Mouse (Mus musculus): ENCODE results near the gene Akap6. TPM values are rescaled to one million over a fixed set of nuclear protein-coding genes. Genes with fewer than 3 reads are reported as not detected.

The Akap6 gene
- polyA plus RNA-seq, 1 experiment, result 6.6 TPM

DNA sequence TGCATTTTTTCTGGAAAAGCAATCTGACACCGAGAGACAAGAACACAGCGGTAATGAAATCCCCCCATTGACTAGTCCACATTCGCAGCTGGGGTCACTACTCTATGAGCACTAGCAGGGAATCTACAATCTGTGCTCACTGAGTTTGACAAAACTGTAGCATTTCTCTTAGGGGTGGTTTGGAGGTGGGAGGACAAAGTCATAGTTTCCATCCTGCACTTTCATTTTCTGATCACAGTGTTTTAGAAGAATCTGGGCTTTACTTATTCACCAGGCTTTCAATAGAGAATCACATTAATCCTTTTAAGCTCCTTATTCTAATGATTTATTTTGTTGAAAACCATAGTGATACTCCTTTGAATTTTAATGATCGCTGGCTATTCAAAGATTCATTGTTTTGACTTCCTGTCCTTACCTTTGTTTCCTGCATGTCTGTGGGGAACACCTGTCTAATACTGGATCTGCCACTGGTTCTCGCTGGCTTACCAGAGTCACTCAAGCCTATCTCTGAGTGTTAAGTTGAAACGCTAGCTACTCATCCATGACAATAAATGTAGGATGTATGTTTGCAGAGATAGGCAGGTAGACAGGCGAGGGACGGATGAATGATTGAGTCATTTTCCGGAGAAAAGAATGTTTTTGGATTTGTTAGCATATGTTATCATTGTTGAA is 325.5 kb downstream of the Akap6 start:
- H3K36me3 ChIP-seq (ENCODE audit: control insufficient read depth, insufficient read depth), result no peaks in the 10 kb centered on the region
- H3K79me2 ChIP-seq (ENCODE audit: control insufficient read depth, insufficient read depth), result no peaks in the 10 kb centered on the region
- H3ac ChIP-seq (ENCODE audit: control insufficient read depth, insufficient read length), result no peak overlapping the region
- TF ChIP-seq E2F4 (IDR thresholded peaks at IDR 0.05; ENCODE audit: insufficient read depth) (no peak), MYOG (IDR thresholded peaks at IDR 0.05; ENCODE audit: control insufficient read depth in 1 of 3, insufficient read depth in 1 of 3, insufficient read length in 2 of 3, low read depth in 2 of 3) (no peak), MAX (IDR thresholded peaks at IDR 0.05; ENCODE audit: low read depth) (no peak), POLR2A (IDR thresholded peaks at IDR 0.05; ENCODE audit: insufficient read length, low read depth) (no peak), REST (IDR thresholded peaks at IDR 0.05; ENCODE audit: insufficient read depth, insufficient read length) (no peak), CEBPB (IDR thresholded peaks at IDR 0.05; ENCODE audit: insufficient read depth, poor library complexity, severe bottlenecking) (no peak), POLR2AphosphoS2 (IDR thresholded peaks at IDR 0.05; ENCODE audit: insufficient read length, low read depth) (no peak), MYOD1 (IDR thresholded peaks at IDR 0.05; ENCODE audit: control insufficient read depth in 1 of 3, insufficient read length in 2 of 3, low read depth in 2 of 3) (no peak), SRF (IDR thresholded peaks at IDR 0.05; ENCODE audit: control insufficient read depth, insufficient read length, low read depth) (no peak), USF1 (IDR thresholded peaks at IDR 0.05; ENCODE audit: low read depth) (no peak), TCF12 (IDR thresholded peaks at IDR 0.05; ENCODE audit: insufficient read depth, poor library complexity, severe bottlenecking) (no peak), TCF3 (IDR thresholded peaks at IDR 0.05; ENCODE audit: insufficient read length, low read depth) (no peak)
- no peak overlapping the region for H3K4me2 ChIP-seq (ENCODE audit: low read depth)
- no peaks in the 10 kb centered on the region for H3K27me3 ChIP-seq (ENCODE audit: control insufficient read depth, insufficient read depth, insufficient read length)
- no peak overlapping the region for H3K4me3 ChIP-seq

DNA sequence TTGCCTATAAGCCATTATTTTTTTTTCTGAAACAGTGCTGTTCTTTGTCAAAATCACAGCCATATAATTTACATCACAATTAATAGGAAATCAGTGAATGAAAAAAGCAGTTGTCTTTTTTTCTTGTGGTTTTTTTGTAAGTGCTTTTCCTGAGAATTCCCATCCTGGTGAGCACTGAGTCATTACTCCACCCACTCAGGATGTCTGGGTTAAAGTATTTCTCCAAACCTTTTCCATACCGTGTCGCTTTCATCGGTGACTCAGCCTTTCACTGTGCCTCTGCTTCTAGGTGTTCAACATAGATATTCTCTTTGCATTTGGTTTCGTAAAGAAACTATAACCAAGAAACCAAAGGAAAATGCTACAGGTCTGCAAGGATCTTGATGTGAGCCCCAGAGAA is 328.1 kb downstream of the Akap6 start:
- no peak for TF ChIP-seq TCF12 (IDR thresholded peaks at IDR 0.05; ENCODE audit: insufficient read depth, poor library complexity, severe bottlenecking)
- no peak for TF ChIP-seq MYOG (IDR thresholded peaks at IDR 0.05; ENCODE audit: control insufficient read depth in 1 of 3, insufficient read depth in 1 of 3, insufficient read length in 2 of 3, low read depth in 2 of 3)
- TF ChIP-seq POLR2AphosphoS2 (IDR thresholded peaks at IDR 0.05; ENCODE audit: insufficient read length, low read depth), result no peak
- no peak for TF ChIP-seq MAX (IDR thresholded peaks at IDR 0.05; ENCODE audit: low read depth)
- TF ChIP-seq SRF (IDR thresholded peaks at IDR 0.05; ENCODE audit: control insufficient read depth, insufficient read length, low read depth), result no peak
- Histone ChIP-seq H3K4me3 (no peak overlapping the region), H3K27me3 (ENCODE audit: control insufficient read depth, insufficient read depth, insufficient read length) (no peaks in the 10 kb centered on the region), H3ac (ENCODE audit: control insufficient read depth, insufficient read length) (no peak overlapping the region), H3K36me3 (ENCODE audit: control insufficient read depth, insufficient read depth) (no peaks in the 10 kb centered on the region), H3K4me2 (ENCODE audit: low read depth) (peak overlapping the region; percentile 61), H3K79me2 (ENCODE audit: control insufficient read depth, insufficient read depth) (no peaks in the 10 kb centered on the region)

DNA sequence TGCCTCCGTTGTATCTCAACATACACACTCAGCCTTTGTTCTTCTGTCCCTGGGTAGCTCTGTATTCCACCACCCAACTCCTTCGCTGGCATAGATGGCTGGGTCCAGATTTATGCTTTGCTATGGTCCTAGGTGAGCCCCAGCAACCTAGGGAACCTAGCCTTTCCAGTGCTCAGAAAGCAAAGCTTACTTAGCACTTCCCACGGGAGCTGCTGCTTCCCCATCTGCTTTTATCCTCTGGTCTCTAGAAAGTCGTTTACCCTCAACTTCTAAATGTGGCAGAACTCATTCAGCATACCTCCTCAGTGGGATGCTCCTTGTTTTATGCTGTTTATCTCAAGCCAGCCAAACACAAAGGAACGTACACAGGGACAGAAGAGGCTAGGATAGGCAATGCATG is 329.7 kb downstream of the Akap6 start:
- Histone ChIP-seq H3K27me3 (ENCODE audit: control insufficient read depth, insufficient read depth, insufficient read length) (no peaks in the 10 kb centered on the region), H3ac (ENCODE audit: control insufficient read depth, insufficient read length) (no peak overlapping the region), H3K79me2 (ENCODE audit: control insufficient read depth, insufficient read depth) (no peaks in the 10 kb centered on the region), H3K36me3 (ENCODE audit: control insufficient read depth, insufficient read depth) (no peaks in the 10 kb centered on the region), H3K4me2 (ENCODE audit: low read depth) (no peak overlapping the region), H3K4me3 (no peak overlapping the region)
- TF ChIP-seq POLR2A (IDR thresholded peaks at IDR 0.05; ENCODE audit: insufficient read length, low read depth) (no peak), MYOG (IDR thresholded peaks at IDR 0.05; ENCODE audit: control insufficient read depth in 1 of 3, insufficient read depth in 1 of 3, insufficient read length in 2 of 3, low read depth in 2 of 3) (no peak), TCF3 (IDR thresholded peaks at IDR 0.05; ENCODE audit: insufficient read length, low read depth) (no peak), E2F4 (IDR thresholded peaks at IDR 0.05; ENCODE audit: insufficient read depth) (no peak), MYOD1 (IDR thresholded peaks at IDR 0.05; ENCODE audit: control insufficient read depth in 1 of 3, insufficient read length in 2 of 3, low read depth in 2 of 3) (no peak), MAX (IDR thresholded peaks at IDR 0.05; ENCODE audit: low read depth) (no peak), SRF (IDR thresholded peaks at IDR 0.05; ENCODE audit: control insufficient read depth, insufficient read length, low read depth) (no peak), REST (IDR thresholded peaks at IDR 0.05; ENCODE audit: insufficient read depth, insufficient read length) (no peak)

DNA sequence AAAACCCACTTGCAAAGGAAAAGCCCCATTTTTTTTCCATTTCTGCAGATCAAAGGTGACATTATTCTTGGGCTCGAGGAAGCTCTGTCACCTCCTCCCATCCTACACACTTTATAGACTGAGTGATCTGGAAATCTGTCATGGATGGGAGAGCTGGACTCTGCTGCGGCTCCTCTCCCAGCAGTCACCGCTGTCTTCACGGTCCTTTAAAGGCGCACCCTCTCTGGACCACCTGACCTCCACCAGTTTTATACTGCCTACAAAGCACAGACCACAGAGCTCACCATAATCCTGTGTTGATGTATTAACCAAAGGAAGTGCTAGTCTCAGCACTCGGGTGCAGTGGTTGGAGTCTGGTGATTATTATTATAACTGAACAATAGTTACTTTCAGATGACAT is 330.7 kb downstream of the Akap6 start:
- H3K27me3 ChIP-seq (ENCODE audit: control insufficient read depth, insufficient read depth, insufficient read length), result no peaks in the 10 kb centered on the region
- TF ChIP-seq REST (IDR thresholded peaks at IDR 0.05; ENCODE audit: insufficient read depth, insufficient read length) (no peak), SRF (IDR thresholded peaks at IDR 0.05; ENCODE audit: control insufficient read depth, insufficient read length, low read depth) (no peak), MAX (IDR thresholded peaks at IDR 0.05; ENCODE audit: low read depth) (no peak), E2F4 (IDR thresholded peaks at IDR 0.05; ENCODE audit: insufficient read depth) (no peak), TCF12 (IDR thresholded peaks at IDR 0.05; ENCODE audit: insufficient read depth, poor library complexity, severe bottlenecking) (no peak), POLR2AphosphoS2 (IDR thresholded peaks at IDR 0.05; ENCODE audit: insufficient read length, low read depth) (no peak), POLR2A (IDR thresholded peaks at IDR 0.05; ENCODE audit: insufficient read length, low read depth) (no peak), MYOG (IDR thresholded peaks at IDR 0.05; ENCODE audit: control insufficient read depth in 1 of 3, insufficient read depth in 1 of 3, insufficient read length in 2 of 3, low read depth in 2 of 3) (no peak), USF1 (IDR thresholded peaks at IDR 0.05; ENCODE audit: low read depth) (no peak), CEBPB (IDR thresholded peaks at IDR 0.05; ENCODE audit: insufficient read depth, poor library complexity, severe bottlenecking) (no peak), MYOD1 (IDR thresholded peaks at IDR 0.05; ENCODE audit: control insufficient read depth in 1 of 3, insufficient read length in 2 of 3, low read depth in 2 of 3) (no peak), TCF3 (IDR thresholded peaks at IDR 0.05; ENCODE audit: insufficient read length, low read depth) (no peak)

DNA sequence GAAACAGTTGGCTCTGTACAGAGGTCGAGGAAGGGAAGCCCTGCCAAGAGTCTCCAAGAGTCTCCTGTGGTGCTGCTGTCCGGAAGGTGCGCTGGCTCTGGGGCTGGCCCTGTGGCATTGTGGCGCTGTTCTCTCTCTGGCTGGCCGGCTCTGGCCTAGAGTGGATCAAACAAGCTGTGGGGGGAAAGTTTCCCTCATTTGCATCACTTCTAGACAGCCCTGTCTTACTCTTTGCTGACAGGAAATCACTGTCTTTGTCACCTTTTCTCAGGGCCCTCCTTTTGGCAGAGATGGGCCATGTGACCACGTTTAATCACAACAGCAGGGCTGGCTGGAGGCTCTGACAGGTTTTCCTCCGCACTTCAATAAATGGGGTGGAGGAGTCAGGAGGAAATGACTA is 333.6 kb downstream of the Akap6 start:
- Histone ChIP-seq H3K27me3 (ENCODE audit: control insufficient read depth, insufficient read depth, insufficient read length) (no peaks in the 10 kb centered on the region), H3K4me2 (ENCODE audit: low read depth) (no peak overlapping the region), H3K4me3 (no peak overlapping the region), H3K79me2 (ENCODE audit: control insufficient read depth, insufficient read depth) (no peaks in the 10 kb centered on the region), H3ac (ENCODE audit: control insufficient read depth, insufficient read length) (no peak overlapping the region), H3K36me3 (ENCODE audit: control insufficient read depth, insufficient read depth) (no peaks in the 10 kb centered on the region)
- TF ChIP-seq SRF (IDR thresholded peaks at IDR 0.05; ENCODE audit: control insufficient read depth, insufficient read length, low read depth), result no peak
- TF ChIP-seq TCF3 (IDR thresholded peaks at IDR 0.05; ENCODE audit: insufficient read length, low read depth), result no peak
- TF ChIP-seq MAX (IDR thresholded peaks at IDR 0.05; ENCODE audit: low read depth), result no peak
- TF ChIP-seq MYOD1 (IDR thresholded peaks at IDR 0.05; ENCODE audit: control insufficient read depth in 1 of 3, insufficient read length in 2 of 3, low read depth in 2 of 3), result no peak
- TF ChIP-seq USF1 (IDR thresholded peaks at IDR 0.05; ENCODE audit: low read depth), result no peak
- no peak for TF ChIP-seq CEBPB (IDR thresholded peaks at IDR 0.05; ENCODE audit: insufficient read depth, poor library complexity, severe bottlenecking)
- TF ChIP-seq E2F4 (IDR thresholded peaks at IDR 0.05; ENCODE audit: insufficient read depth), result no peak
- no peak for TF ChIP-seq MYOG (IDR thresholded peaks at IDR 0.05; ENCODE audit: control insufficient read depth in 1 of 3, insufficient read depth in 1 of 3, insufficient read length in 2 of 3, low read depth in 2 of 3)

More for the DNA sequence above, 330.7 kb downstream of the Akap6 start:
- no peak overlapping the region for H3K4me3 ChIP-seq
- H3ac ChIP-seq (ENCODE audit: control insufficient read depth, insufficient read length), result no peak overlapping the region
- no peaks in the 10 kb centered on the region for H3K36me3 ChIP-seq (ENCODE audit: control insufficient read depth, insufficient read depth)
- H3K4me2 ChIP-seq (ENCODE audit: low read depth), result no peak overlapping the region
- no peaks in the 10 kb centered on the region for H3K79me2 ChIP-seq (ENCODE audit: control insufficient read depth, insufficient read depth)

All from myocyte (in vitro differentiated cells).